ENCODE assay signal across 16 mouse cellular contexts in the genomic region with DNA sequence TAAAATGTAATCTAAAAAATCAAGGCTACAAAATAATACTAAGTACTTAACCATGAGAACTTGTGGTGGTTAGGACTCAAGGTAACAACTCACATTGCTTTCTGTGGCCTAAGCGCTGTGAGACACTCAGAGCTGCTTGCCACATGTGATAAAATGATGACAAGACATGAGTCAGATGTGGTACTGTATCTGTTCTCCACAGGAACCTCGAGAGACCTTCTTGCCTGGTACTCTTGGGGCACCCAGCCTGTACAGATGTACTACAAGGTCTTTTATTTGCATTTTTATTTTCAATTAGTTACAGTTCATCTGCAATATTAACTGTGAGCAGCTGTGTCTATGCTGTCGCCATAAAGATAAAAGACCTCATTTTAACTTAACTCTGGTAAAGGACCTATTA.
"Had no signal": no experiment of that assay in that cellular context is flagged by ENCODE, and none has a peak within 500 bp of the region (broad histone marks: within the 10 kb centered on the region; RNA-seq: fewer than 3 reads in every experiment).

No protein-coding gene starts in this region.

- H3K9ac ChIP-seq: liver, embryonic 13.5 days; neural tube, embryonic 12.5 days; stomach, embryonic 15.5 days had no signal

- H3K27ac ChIP-seq: liver, embryonic 13.5 days; neural tube, embryonic 12.5 days; stomach, embryonic 15.5 days had no signal

- H3K36me3 ChIP-seq: liver, embryonic 13.5 days; neural tube, embryonic 12.5 days; stomach, embryonic 15.5 days had no signal

- H3K4me2 ChIP-seq: liver, embryonic 13.5 days; midbrain, embryonic 11.5 days; neural tube, embryonic 12.5 days; stomach, embryonic 15.5 days had no signal

- H3K4me3 ChIP-seq: liver, embryonic 13.5 days; neural tube, embryonic 12.5 days; stomach, embryonic 15.5 days had no signal

- H3K27me3 ChIP-seq: liver, embryonic 13.5 days; neural tube, embryonic 12.5 days; stomach, embryonic 15.5 days had no signal

- DNase-seq: kidney, adult 18-20 months; kidney, adult 9 months; kidney, postnatal 14 days; kidney, postnatal 4 days; left cerebral cortex, postnatal 4 days; liver, embryonic 13.5 days; lung, adult 2 months; lung, postnatal 14 days; lung, postnatal 4 days; midbrain, embryonic 14.5 days; right cerebral cortex, postnatal 25 days; spleen, adult 18-20 months; thymus, postnatal 25 days had no signal

- H3K9me3 ChIP-seq: liver, embryonic 13.5 days; neural tube, embryonic 12.5 days; stomach, embryonic 15.5 days had no signal

- H3K4me1 ChIP-seq: liver, embryonic 13.5 days; neural tube, embryonic 12.5 days; stomach, embryonic 15.5 days had no signal
